Mouse (Mus musculus) C2C12 (cell line): ENCODE results near the gene N4bp2l1.

Source experiments
- CTCF ChIP-seq: IDR thresholded peaks from one replicate; pipeline ENCODE4 v1.5.1; 2011; ENCODE audit not compliant: control insufficient read depth, insufficient read depth, insufficient read length
- MAX ChIP-seq: IDR thresholded peaks from one replicate; pipeline ENCODE4 v1.6.1; 2011; ENCODE audit warnings: mild to moderate bottlenecking, control low read depth
- USF1 ChIP-seq: IDR thresholded peaks from one replicate; pipeline ENCODE4 v1.6.1; 2011; ENCODE audit warnings: low read depth, mild to moderate bottlenecking, control low read depth, moderate library complexity

DNA sequence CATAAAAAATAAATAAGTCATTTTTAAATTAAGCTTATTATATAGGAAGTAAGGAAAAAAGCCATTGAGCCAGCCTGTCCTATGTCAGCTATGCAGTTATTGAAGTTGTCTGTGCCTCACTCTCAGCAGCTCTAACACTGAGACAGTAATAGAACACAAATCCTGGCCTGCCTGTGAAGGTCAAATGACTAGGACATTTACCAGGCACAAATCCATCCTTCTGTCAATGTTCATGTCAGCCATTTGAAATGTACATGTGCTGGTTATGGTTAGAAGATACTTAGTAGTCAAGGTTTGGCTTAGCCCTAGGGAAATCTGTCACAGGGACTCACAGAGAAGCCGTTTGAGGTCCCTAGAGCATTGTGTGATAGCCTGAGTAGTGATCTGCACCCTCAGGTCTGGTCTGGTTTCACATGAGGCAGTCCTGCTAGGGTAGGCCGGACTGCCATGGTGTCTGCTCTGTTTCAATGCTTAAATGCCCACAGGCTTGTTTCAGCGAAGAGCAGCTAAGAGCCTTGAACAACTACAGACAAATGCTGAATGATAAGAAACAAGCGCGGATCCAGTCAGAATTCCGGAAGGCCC, 37.4 kb downstream of the N4bp2l1 start:
- TF ChIP-seq CTCF (no peak), MAX (no peak), USF1 (no peak)
